Mouse (Mus musculus) lung, postnatal 0 days (tissue): ENCODE results near the gene Acyp1. TPM values are rescaled to one million over a fixed set of nuclear protein-coding genes. Genes with fewer than 3 reads are reported as not detected.

Experiments used
- ATAC-seq: fragments of 200-750 bp; cut with Nextera tagmentation; 2 replicates; pipeline ENCODE4 v1.8.0; 2017; ENCODE audit warnings: moderate library complexity
- DNase-seq: peaks from one replicate; pipeline ENCODE4 v3.0.0-alpha.2; 2016; ENCODE audit warnings: low spot score
- H3K27ac ChIP-seq: fragments of 300-500 bp; sonication (generic); 2 replicates; pipeline ENCODE4 v1.5.1; 2014; ENCODE audit warnings: antibody characterized with exemption, mild to moderate bottlenecking, low read length, mixed read lengths
- H3K27me3 ChIP-seq: fragments of 300-500 bp; sonication (generic); replicated peaks from 2 replicates; pipeline ENCODE4 v1.6.1; 2014; ENCODE audit warnings: low read length, mixed read lengths; ENCODE audit not compliant: insufficient read depth
- H3K36me3 ChIP-seq: fragments of 300-500 bp; sonication (generic); 2 replicates; pipeline ENCODE4 v1.6.1; 2014; ENCODE audit warnings: low read length, mixed read lengths; ENCODE audit not compliant: insufficient read depth
- H3K4me1 ChIP-seq: fragments of 300-500 bp; sonication (generic); 2 replicates; pipeline ENCODE4 v1.6.1; 2014; ENCODE audit warnings: antibody characterized with exemption, low read depth, low read length, mixed read lengths; ENCODE audit not compliant: insufficient read depth
- H3K4me2 ChIP-seq: fragments of 300-500 bp; sonication (generic); replicated peaks from 2 replicates; pipeline ENCODE4 v1.6.1; 2014; ENCODE audit warnings: low read depth, mild to moderate bottlenecking, low read length, moderate library complexity, mixed read lengths
- H3K4me3 ChIP-seq: fragments of 300-500 bp; sonication (generic); 2 replicates; pipeline ENCODE4 v1.5.1; 2014; ENCODE audit warnings: low read depth, low read length
- H3K9ac ChIP-seq: fragments of 300-500 bp; sonication (generic); replicated peaks from 2 replicates; pipeline ENCODE4 v1.6.1; 2014; ENCODE audit warnings: low read depth, mild to moderate bottlenecking
- H3K9me3 ChIP-seq: fragments of 300-500 bp; sonication (generic); 2 replicates; pipeline ENCODE4 v1.6.1; 2016; ENCODE audit warnings: low read length, mixed read lengths
- CTCF ChIP-seq: IDR thresholded peaks from 2 replicates; pipeline ENCODE4 v1.5.1; 2016; ENCODE audit warnings: antibody characterized with exemption, mild to moderate bottlenecking
- EP300 ChIP-seq: IDR thresholded peaks from 2 replicates; pipeline ENCODE4 v1.6.1; 2016; ENCODE audit warnings: antibody characterized with exemption, mild to moderate bottlenecking, control low read depth
- WGBS: fragments of 180-500 bp; shearing (Covaris S2); extraction: QIAGEN DNeasy Blood & Tissue Kit; methylation state at CpG from one replicate; pipeline ENCODE4 v1.1.7; 2014; 5-methylcytosine and 5-hydroxymethylcytosine counted together
- polyA plus RNA-seq: library from polyadenylated mRNA; unstranded; fragments of >200 nt; fragmentation: Nextera tagmentation; extraction: Ambion mirVana; gene quantifications from 2 replicates; pipeline ENCODE4 v1.2.1, GENCODE M21; 2015

Gene Acyp1
- polyA plus RNA-seq, 1 experiment from 2014 or later: 54.9 TPM

GRCm38 (mm10) chr12:85303256-85303655, 15.0 kb upstream of the Acyp1 start:
- peaks cover 32% of the 10 kb centered on the region; the same call in 1 of the 2 replicates for H3K36me3 ChIP-seq
- DNase-seq: no peak
- no peak overlapping the region for H3K27ac ChIP-seq
- no peak overlapping the region for H3K9ac ChIP-seq
- no peaks in the 10 kb centered on the region for H3K4me1 ChIP-seq
- H3K9me3 ChIP-seq: no peaks in the 10 kb centered on the region
- no peak overlapping the region for H3K4me2 ChIP-seq
- H3K27me3 ChIP-seq: no peaks in the 10 kb centered on the region
- no peak for ATAC-seq
- 64% methylated on average over 2 of the region's 2 CpGs for WGBS
- H3K4me3 ChIP-seq: no peak overlapping the region
- TF ChIP-seq EP300 (no peak), CTCF (no peak)

DNA sequence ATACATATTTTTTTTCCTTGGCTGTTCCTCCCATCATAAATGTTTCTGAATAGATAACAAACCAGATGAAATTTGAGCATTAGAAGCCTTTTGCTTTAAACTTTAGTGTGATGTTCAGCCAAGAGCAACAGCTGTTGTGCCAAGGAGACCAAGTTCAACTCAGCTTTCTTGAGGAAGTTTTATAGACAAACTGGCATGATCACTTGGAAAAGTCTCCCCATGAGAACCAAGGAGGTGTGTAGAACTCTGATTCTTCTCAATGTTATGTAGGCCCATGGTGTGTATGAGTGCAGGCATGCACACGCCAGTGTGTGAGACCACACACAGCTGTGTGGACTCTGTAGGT, 10.6 kb upstream of the Acyp1 start:
- WGBS: 52% methylated on average over 1 of the region's 1 CpGs
- Histone ChIP-seq H3K4me1 (no peaks in the 10 kb centered on the region), H3K36me3 (peaks cover 21% of the 10 kb centered on the region; the same call in 1 of the 2 replicates), H3K4me3 (no peak overlapping the region), H3K4me2 (no peak overlapping the region), H3K9me3 (no peaks in the 10 kb centered on the region), H3K27me3 (no peaks in the 10 kb centered on the region), H3K27ac (no peak overlapping the region), H3K9ac (no peak overlapping the region)
- ATAC-seq: no peak
- DNase-seq: no peak
- TF ChIP-seq EP300: no peak
- TF ChIP-seq CTCF: no peak

GRCm38 (mm10) chr12:85298127-85298834, 10.0 kb upstream of the Acyp1 start:
- no peak overlapping the region for H3K27ac ChIP-seq

GRCm38 (mm10) chr12:85297345-85297997, 9.2 kb upstream of the Acyp1 start:
- 81% methylated on average over 10 of the region's 10 CpGs for WGBS
- H3K9me3 ChIP-seq: no peaks in the 10 kb centered on the region
- TF ChIP-seq EP300 (no peak), CTCF (no peak)
- no peak overlapping the region for H3K4me2 ChIP-seq
- ATAC-seq (no peak), DNase-seq (no peak)
- H3K4me3 ChIP-seq: no peak overlapping the region
- no peaks in the 10 kb centered on the region for H3K27me3 ChIP-seq
- no peak overlapping the region for H3K27ac ChIP-seq
- H3K4me1 ChIP-seq: no peaks in the 10 kb centered on the region
- H3K36me3 ChIP-seq: peaks cover 17% of the 10 kb centered on the region; the same call in 1 of the 2 replicates
- no peak overlapping the region for H3K9ac ChIP-seq

More at GRCm38 (mm10) chr12:85298127-85298834, 10.0 kb upstream of the Acyp1 start:
- H3K4me1 ChIP-seq: no peaks in the 10 kb centered on the region
- ATAC-seq (no peak), DNase-seq (no peak)
- no peaks in the 10 kb centered on the region for H3K27me3 ChIP-seq
- H3K4me2 ChIP-seq: no peak overlapping the region
- TF ChIP-seq EP300 (no peak), CTCF (no peak)
- H3K4me3 ChIP-seq: no peak overlapping the region
- 63% methylated on average over 11 of the region's 11 CpGs for WGBS
- H3K36me3 ChIP-seq: peaks cover 21% of the 10 kb centered on the region; the same call in 1 of the 2 replicates
- no peaks in the 10 kb centered on the region for H3K9me3 ChIP-seq
- H3K9ac ChIP-seq: no peak overlapping the region

DNA sequence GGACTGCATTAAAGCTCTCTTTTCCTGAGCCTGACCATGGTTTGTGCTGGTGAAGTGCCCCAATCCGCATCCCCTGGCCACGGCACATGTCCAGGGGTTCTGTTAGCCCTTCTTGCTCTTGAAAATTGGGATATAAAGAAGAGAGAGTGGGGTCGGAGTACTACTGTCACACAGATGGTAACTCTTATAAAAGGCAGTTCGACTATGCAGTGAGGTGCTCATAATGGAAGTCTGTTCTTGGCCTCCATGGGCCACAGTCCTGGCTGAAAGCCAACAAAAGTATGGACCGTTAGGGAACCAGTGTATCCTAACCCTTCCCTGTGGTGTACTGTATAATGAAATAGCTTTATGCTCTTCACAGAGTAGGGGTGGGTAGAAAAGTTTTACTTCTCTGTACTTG, 8.7 kb upstream of the Acyp1 start:
- TF ChIP-seq EP300 (no peak), CTCF (no peak)
- ATAC-seq: no peak
- no peaks in the 10 kb centered on the region for H3K9me3 ChIP-seq
- no peak overlapping the region for H3K4me3 ChIP-seq
- no peak overlapping the region for H3K4me2 ChIP-seq
- no peak overlapping the region for H3K9ac ChIP-seq
- H3K27ac ChIP-seq: no peak overlapping the region
- no peak for DNase-seq
- H3K4me1 ChIP-seq: no peaks in the 10 kb centered on the region
- WGBS: 72% methylated on average over 5 of the region's 5 CpGs
- peaks cover 12% of the 10 kb centered on the region; the same call in 1 of the 2 replicates for H3K36me3 ChIP-seq
- no peaks in the 10 kb centered on the region for H3K27me3 ChIP-seq

DNA sequence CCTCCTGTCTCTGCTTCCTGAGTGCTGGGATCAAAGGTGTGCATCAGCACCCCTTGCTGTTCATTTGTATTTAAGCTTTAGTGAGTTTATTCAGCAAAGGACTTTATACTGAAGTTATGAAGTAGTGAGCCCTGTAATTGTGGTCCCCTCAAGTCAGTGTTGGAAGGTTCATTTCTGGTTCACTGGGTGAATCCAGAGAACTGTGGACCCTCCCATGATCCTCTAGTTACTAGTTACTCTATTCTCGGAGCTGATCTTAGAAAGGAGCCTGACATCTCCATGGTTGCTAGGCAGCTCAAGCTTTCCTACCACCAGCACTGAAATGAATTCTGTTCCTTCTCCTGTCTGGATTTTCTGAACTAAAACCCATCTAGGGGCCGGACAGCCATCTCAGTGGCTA, 7.3 kb upstream of the Acyp1 start:
- Histone ChIP-seq H3K9me3 (no peaks in the 10 kb centered on the region), H3K4me1 (no peaks in the 10 kb centered on the region), H3K9ac (no peak overlapping the region), H3K27ac (no peak overlapping the region), H3K4me3 (no peak overlapping the region), H3K36me3 (no peaks in the 10 kb centered on the region), H3K4me2 (no peak overlapping the region), H3K27me3 (no peaks in the 10 kb centered on the region)
- 86% methylated on average over 2 of the region's 2 CpGs for WGBS
- ATAC-seq (no peak), DNase-seq (no peak)
- no peak for TF ChIP-seq CTCF
- no peak for TF ChIP-seq EP300
